Mouse (Mus musculus) heart, embryonic 11.5 days (tissue): Measurements from ENCODE around the gene Ctsr. TPM values are rescaled to one million over a fixed set of nuclear protein-coding genes. Genes with fewer than 3 reads are reported as not detected.
"Not testable (repeated sequence)": the region's sequence is repeated elsewhere in the genome, so short reads cannot be mapped to it uniquely, and the experiment has no call there.

ENCODE experiments used
- ATAC-seq: fragments of 200-750 bp; cut with Nextera tagmentation; replicated peaks from 2 replicates; pipeline ENCODE4 v1.8.0; 2017; ENCODE audit warnings: moderate library complexity; ENCODE audit not compliant: insufficient number of reproducible peaks, low FRiP score, low TSS enrichment
- H3K27ac ChIP-seq: fragments of 300-500 bp; sonication (generic); 2 replicates; pipeline ENCODE4 v1.5.1; 2014; ENCODE audit warnings: mild to moderate bottlenecking, low read depth, low read length
- H3K27me3 ChIP-seq: fragments of 300-500 bp; sonication (generic); 2 replicates; pipeline ENCODE4 v1.6.1; 2014; ENCODE audit warnings: mild to moderate bottlenecking, low read length, mixed read lengths; ENCODE audit not compliant: control insufficient read depth, insufficient read depth
- H3K36me3 ChIP-seq: fragments of 300-500 bp; sonication (generic); 2 replicates; pipeline ENCODE4 v1.6.1; 2014; ENCODE audit warnings: mild to moderate bottlenecking, low read length, moderate library complexity, mixed read lengths; ENCODE audit not compliant: control insufficient read depth, insufficient read depth
- H3K4me1 ChIP-seq: fragments of 300-500 bp; sonication (generic); 2 replicates; pipeline ENCODE4 v1.6.1; 2014; ENCODE audit warnings: low read length; ENCODE audit not compliant: control insufficient read depth, insufficient read depth
- H3K4me2 ChIP-seq: fragments of 300-500 bp; sonication (generic); 2 replicates; pipeline ENCODE4 v1.6.1; 2014; ENCODE audit warnings: mild to moderate bottlenecking, moderate library complexity
- H3K4me3 ChIP-seq: fragments of 300-500 bp; sonication (generic); 2 replicates; pipeline ENCODE4 v1.5.1; 2014; ENCODE audit warnings: low read depth, low read length
- H3K9ac ChIP-seq: fragments of 300-500 bp; sonication (generic); 2 replicates; pipeline ENCODE4 v1.6.1; 2014; ENCODE audit warnings: mild to moderate bottlenecking, low read depth, low read length, moderate library complexity
- H3K9me3 ChIP-seq: fragments of 300-500 bp; sonication (generic); replicated peaks from 2 replicates; pipeline ENCODE4 v1.6.1; 2016; ENCODE audit warnings: low read length; ENCODE audit not compliant: control insufficient read depth
- WGBS: fragments of 180-500 bp; shearing (Covaris S2); extraction: QIAGEN DNeasy Blood & Tissue Kit; methylation state at CpG from one replicate; pipeline ENCODE4 v1.1.7; 2014; ENCODE audit not compliant: insufficient replicate concordance; 5-methylcytosine and 5-hydroxymethylcytosine counted together
- polyA plus RNA-seq: library from polyadenylated mRNA; unstranded; fragments of >200 nt; fragmentation: Nextera tagmentation; extraction: Ambion mirVana; gene quantifications from 2 replicates; pipeline ENCODE4 v1.2.1, GENCODE M21; 2014

Gene Ctsr
- not detected in 2 replicates for polyA plus RNA-seq

- Histone ChIP-seq H3K9ac (no peak within 1 kb of the TSS), H3K27me3 (no peaks in the 10 kb centered on the region), H3K4me1 (no peaks in the 10 kb centered on the region), H3K4me2 (no peak within 1 kb of the TSS), H3K36me3 (no peaks in the 10 kb centered on the region), H3K27ac (no peak within 1 kb of the TSS), H3K4me3 (no peak within 1 kb of the TSS), H3K9me3 (peaks cover 3% of the 10 kb centered on the region; the same call in 1 of the 2 replicates)
- WGBS, result 63% methylated on average over 1 of the region's 1 CpGs
- no peak for ATAC-seq
Measured at GRCm38 (mm10) chr13:61164156-61164555, at the start of gene Ctsr. TSS of gene Ctsr (minus strand) at chr13:61164256.

- no peak within 1 kb of the TSS for H3K27ac ChIP-seq
- no peak within 1 kb of the TSS for H3K4me2 ChIP-seq
- H3K36me3 ChIP-seq, result no peaks in the 10 kb centered on the region
- H3K4me3 ChIP-seq, result no peak within 1 kb of the TSS
- 81% methylated on average over 3 of the region's 3 CpGs for WGBS
- 0 out of 2 replicates have a peak, but pooled peaks cover 4% of the 10 kb centered on the region for H3K9me3 ChIP-seq
- no peaks in the 10 kb centered on the region for H3K4me1 ChIP-seq
- no peak for ATAC-seq
- no peak within 1 kb of the TSS for H3K9ac ChIP-seq
- no peaks in the 10 kb centered on the region for H3K27me3 ChIP-seq
Measured at GRCm38 (mm10) chr13:61203310-61203709, 39.3 kb upstream of the Ctsr start, which contains the start of gene Cts6. TSS of gene Cts6 (minus strand) at chr13:61203410.

GRCm38 (mm10) chr13:61185151-61185933, 21.3 kb upstream of the Ctsr start:
- ATAC-seq, H3K4me3 ChIP-seq, H3K27ac ChIP-seq, H3K27me3 ChIP-seq, H3K36me3 ChIP-seq, H3K9ac ChIP-seq, H3K4me2 ChIP-seq, H3K4me1 ChIP-seq, H3K9me3 ChIP-seq: not testable (repeated sequence)
- WGBS, result 73% methylated on average over 5 of the region's 5 CpGs

GRCm38 (mm10) chr13:61164622-61165021, 566 bp upstream of the Ctsr start:
- no peak for ATAC-seq
- no peaks in the 10 kb centered on the region for H3K27me3 ChIP-seq
- H3K4me1 ChIP-seq, result no peaks in the 10 kb centered on the region
- WGBS, result 72% methylated on average over 4 of the region's 4 CpGs
- no peak overlapping the region for H3K4me2 ChIP-seq
- H3K4me3 ChIP-seq, result no peak overlapping the region
- no peaks in the 10 kb centered on the region for H3K36me3 ChIP-seq
- H3K27ac ChIP-seq, result no peak overlapping the region
- H3K9me3 ChIP-seq, result peaks cover 3% of the 10 kb centered on the region; the same call in 1 of the 2 replicates
- no peak overlapping the region for H3K9ac ChIP-seq

Other genes with a start within 250 kb of the Ctsr start
- gene Gm49393, start 228.7 kb downstream of the Ctsr start, polyA plus RNA-seq, result not detected in 2 replicates
- gene Gm49391, start 227.7 kb downstream of the Ctsr start, polyA plus RNA-seq, result 4.6 TPM in 1 of 2 replicates, not detected in the other
- gene Ctla2a, start 227.6 kb downstream of the Ctsr start, polyA plus RNA-seq, result 60.7 and 62.5 TPM in 2 replicates
- not detected in 2 replicates for gene Tpbpa, start 222.3 kb downstream of the Ctsr start, polyA plus RNA-seq
- gene Ctsj, start 158.3 kb downstream of the Ctsr start, polyA plus RNA-seq, result 0.17 and 0.30 TPM in 2 replicates
- gene Ctsq, start 123.6 kb downstream of the Ctsr start, polyA plus RNA-seq, result not detected in 2 replicates
- not detected in 2 replicates for gene Cts6, start 39.2 kb upstream of the Ctsr start, polyA plus RNA-seq
- gene Cts8, start 91.1 kb upstream of the Ctsr start, polyA plus RNA-seq, result not detected in 2 replicates
- gene Gm49398, start 124.6 kb upstream of the Ctsr start, polyA plus RNA-seq, result not detected in 2 replicates
- gene Cts7, start 193.9 kb upstream of the Ctsr start, polyA plus RNA-seq, result not detected in 2 replicates